Mouse (Mus musculus): ENCODE measurements at regions not wholly inside any gene's neighbourhood (a gene's known extent, or its start where the extent isn't known, plus 50 kb on each side); places are given as distances from the start of the nearest gene placed in this dataset.
"Not testable (repeated sequence)": the region's sequence is repeated elsewhere in the genome, so short reads cannot be mapped to it uniquely, and the experiment has no call there.

- no peak overlapping the region for H3K27ac ChIP-seq (ENCODE audit: low read depth, low read length)
- ATAC-seq (replicated peaks; ENCODE audit: low FRiP score): no peak
- H3K27me3 ChIP-seq (ENCODE audit: control insufficient read depth, insufficient read depth, low read length): no peaks in the 10 kb centered on the region
- no peak overlapping the region for H3K4me2 ChIP-seq (ENCODE audit: low read depth, low read length, severe bottlenecking)
- H3K4me3 ChIP-seq (ENCODE audit: low read depth, low read length): no peak overlapping the region
- DNase-seq (ENCODE audit: low spot score): peak; percentile 25
- no peaks in the 10 kb centered on the region for H3K4me1 ChIP-seq (replicated peaks; ENCODE audit: control insufficient read depth, insufficient read depth, low read length)
- H3K9ac ChIP-seq (ENCODE audit: low read length): no peak overlapping the region
- no peaks in the 10 kb centered on the region for H3K9me3 ChIP-seq (ENCODE audit: control insufficient read depth, low read length)
- no peaks in the 10 kb centered on the region for H3K36me3 ChIP-seq (ENCODE audit: control insufficient read depth, insufficient read depth, low read length)
- 83% methylated on average over 11 of the region's 11 CpGs for WGBS
Observed at GRCm38 (mm10) chr1:152231717-152232202, 141.8 kb upstream of the 1700025G04Rik start.

- ATAC-seq (replicated peaks; ENCODE audit: low FRiP score): no peak
- 87% methylated on average over 2 of the region's 2 CpGs for WGBS
- Histone ChIP-seq H3K4me1 (replicated peaks; ENCODE audit: control insufficient read depth, insufficient read depth, low read length) (no peaks in the 10 kb centered on the region), H3K4me3 (ENCODE audit: low read depth, low read length) (no peak overlapping the region), H3K4me2 (ENCODE audit: low read depth, low read length, severe bottlenecking) (no peak overlapping the region), H3K27ac (ENCODE audit: low read depth, low read length) (no peak overlapping the region), H3K27me3 (ENCODE audit: control insufficient read depth, insufficient read depth, low read length) (no peaks in the 10 kb centered on the region), H3K36me3 (ENCODE audit: control insufficient read depth, insufficient read depth, low read length) (no peaks in the 10 kb centered on the region), H3K9me3 (ENCODE audit: control insufficient read depth, low read length) (no peaks in the 10 kb centered on the region), H3K9ac (ENCODE audit: low read length) (no peak overlapping the region)
- DNase-seq (ENCODE audit: low spot score): no peak
Observed at GRCm38 (mm10) chr1:152229709-152230108, 139.8 kb upstream of the 1700025G04Rik start.

GRCm38 (mm10) chr1:152226049-152226448 is 136.1 kb upstream of the 1700025G04Rik start:
- no peak overlapping the region for H3K4me2 ChIP-seq (ENCODE audit: low read depth, low read length, severe bottlenecking)
- H3K9me3 ChIP-seq (ENCODE audit: control insufficient read depth, low read length): no peaks in the 10 kb centered on the region
- no peaks in the 10 kb centered on the region for H3K4me1 ChIP-seq (replicated peaks; ENCODE audit: control insufficient read depth, insufficient read depth, low read length)
- H3K27me3 ChIP-seq (ENCODE audit: control insufficient read depth, insufficient read depth, low read length): no peaks in the 10 kb centered on the region
- H3K9ac ChIP-seq (ENCODE audit: low read length): no peak overlapping the region
- H3K36me3 ChIP-seq (ENCODE audit: control insufficient read depth, insufficient read depth, low read length): no peaks in the 10 kb centered on the region
- no peak overlapping the region for H3K4me3 ChIP-seq (ENCODE audit: low read depth, low read length)
- H3K27ac ChIP-seq (ENCODE audit: low read depth, low read length): no peak overlapping the region
- 94% methylated on average over 3 of the region's 3 CpGs for WGBS
- DNase-seq (ENCODE audit: low spot score) (no peak), ATAC-seq (replicated peaks; ENCODE audit: low FRiP score) (no peak)

DNA sequence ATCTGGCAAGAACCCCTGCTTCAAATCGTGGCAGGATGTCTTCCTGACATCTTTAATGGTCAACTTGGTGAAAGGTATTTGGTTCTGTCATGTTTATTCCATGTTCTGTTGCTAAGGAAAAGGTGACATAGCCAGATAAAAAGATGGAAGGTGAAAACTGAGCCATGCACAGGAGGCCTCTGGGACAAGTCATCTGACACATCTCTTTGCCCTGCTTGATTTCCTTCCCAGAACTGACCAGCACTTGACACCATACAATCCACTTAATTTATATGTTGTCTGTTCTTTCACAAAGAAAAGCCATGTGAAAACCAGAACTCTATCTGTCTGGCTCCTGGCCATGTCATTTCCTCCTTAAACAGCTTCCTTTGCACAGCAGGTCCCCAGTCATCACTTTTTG is 133.7 kb upstream of the 1700025G04Rik start:
- H3K9me3 ChIP-seq (ENCODE audit: control insufficient read depth, low read length): no peaks in the 10 kb centered on the region
- no peak for ATAC-seq (replicated peaks; ENCODE audit: low FRiP score)
- no peaks in the 10 kb centered on the region for H3K27me3 ChIP-seq (ENCODE audit: control insufficient read depth, insufficient read depth, low read length)
- H3K4me1 ChIP-seq (replicated peaks; ENCODE audit: control insufficient read depth, insufficient read depth, low read length): no peaks in the 10 kb centered on the region
- H3K27ac ChIP-seq (ENCODE audit: low read depth, low read length): no peak overlapping the region
- no peak for DNase-seq (ENCODE audit: low spot score)
- 56% methylated on average over 1 of the region's 1 CpGs for WGBS
- H3K36me3 ChIP-seq (ENCODE audit: control insufficient read depth, insufficient read depth, low read length): no peaks in the 10 kb centered on the region
- no peak overlapping the region for H3K9ac ChIP-seq (ENCODE audit: low read length)
- H3K4me3 ChIP-seq (ENCODE audit: low read depth, low read length): no peak overlapping the region
- no peak overlapping the region for H3K4me2 ChIP-seq (ENCODE audit: low read depth, low read length, severe bottlenecking)

DNA sequence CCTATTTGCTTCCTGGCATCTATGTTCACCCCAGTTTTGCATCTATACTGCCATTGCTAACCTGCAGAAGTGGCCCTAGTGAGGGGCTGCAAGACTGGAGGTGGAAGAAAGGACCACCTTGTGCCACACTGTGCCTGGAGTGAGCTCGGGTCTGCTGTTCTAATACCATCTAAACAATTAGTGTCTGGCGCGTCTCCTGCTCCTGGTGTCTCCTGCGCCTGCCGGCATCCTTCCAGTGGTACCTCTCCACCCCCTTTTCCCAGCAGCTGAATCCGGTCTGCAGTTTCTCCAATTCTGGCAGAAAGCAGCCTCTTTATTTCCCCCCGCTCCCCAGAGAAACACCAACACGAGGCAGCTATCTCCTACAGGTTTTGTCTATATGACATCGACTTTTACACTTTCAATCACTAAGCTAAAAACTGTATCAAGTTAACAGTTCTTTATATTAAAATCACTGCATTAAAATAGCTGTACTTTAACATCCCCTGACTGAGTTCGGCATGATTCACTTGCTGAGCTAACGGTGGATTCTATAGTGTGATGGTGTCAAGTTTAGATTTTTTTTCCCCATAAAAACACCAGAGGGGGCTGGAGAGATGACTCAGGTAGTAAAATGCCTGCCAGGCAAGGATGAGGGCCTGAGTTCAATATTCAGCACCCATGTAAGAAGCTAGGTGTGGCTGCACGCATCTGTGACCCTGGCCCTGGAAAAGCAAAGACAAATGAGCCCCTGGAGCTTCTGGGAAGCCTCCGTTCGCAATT is 131.1 kb upstream of the 1700025G04Rik start:
- 88% methylated on average over 14 of the region's 14 CpGs for WGBS
- no peaks in the 10 kb centered on the region for H3K4me1 ChIP-seq (replicated peaks; ENCODE audit: control insufficient read depth, insufficient read depth, low read length)
- no peak overlapping the region for H3K4me2 ChIP-seq (ENCODE audit: low read depth, low read length, severe bottlenecking)
- peak; percentile 35 for DNase-seq (ENCODE audit: low spot score)
- ATAC-seq (replicated peaks; ENCODE audit: low FRiP score): no peak
- H3K9me3 ChIP-seq (ENCODE audit: control insufficient read depth, low read length): no peaks in the 10 kb centered on the region
- no peak overlapping the region for H3K27ac ChIP-seq (ENCODE audit: low read depth, low read length)
- H3K4me3 ChIP-seq (ENCODE audit: low read depth, low read length): no peak overlapping the region
- no peaks in the 10 kb centered on the region for H3K36me3 ChIP-seq (ENCODE audit: control insufficient read depth, insufficient read depth, low read length)
- H3K9ac ChIP-seq (ENCODE audit: low read length): no peak overlapping the region
- no peaks in the 10 kb centered on the region for H3K27me3 ChIP-seq (ENCODE audit: control insufficient read depth, insufficient read depth, low read length)

DNA sequence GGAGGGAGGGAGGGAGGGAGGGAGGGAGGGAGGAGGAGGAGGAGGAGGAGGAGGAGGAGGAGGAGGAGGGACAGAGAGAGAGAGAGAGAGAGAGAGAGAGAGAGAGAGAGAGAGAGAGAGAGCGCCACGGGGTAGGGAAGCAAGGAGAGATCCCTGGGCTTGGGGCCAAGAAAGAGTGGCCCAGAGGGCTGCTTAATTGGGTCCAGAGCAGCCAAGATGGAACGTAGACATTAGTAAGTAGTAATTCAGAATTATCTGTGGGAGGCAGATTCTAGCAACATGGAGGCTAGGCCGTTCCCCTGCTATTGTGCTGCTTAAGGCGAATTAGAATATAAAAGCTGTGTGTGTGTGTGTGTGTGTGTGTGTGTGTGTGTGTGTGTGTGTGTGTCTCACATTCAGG is 129.8 kb upstream of the 1700025G04Rik start:
- WGBS: 84% methylated on average over 5 of the region's 5 CpGs
- H3K36me3 ChIP-seq (ENCODE audit: control insufficient read depth, insufficient read depth, low read length); H3K4me1 ChIP-seq (replicated peaks; ENCODE audit: control insufficient read depth, insufficient read depth, low read length); DNase-seq (ENCODE audit: low spot score); H3K9me3 ChIP-seq (ENCODE audit: control insufficient read depth, low read length); H3K9ac ChIP-seq (ENCODE audit: low read length); H3K4me2 ChIP-seq (ENCODE audit: low read depth, low read length, severe bottlenecking); H3K27me3 ChIP-seq (ENCODE audit: control insufficient read depth, insufficient read depth, low read length); ATAC-seq (replicated peaks; ENCODE audit: low FRiP score); H3K27ac ChIP-seq (ENCODE audit: low read depth, low read length); H3K4me3 ChIP-seq (ENCODE audit: low read depth, low read length): not testable (repeated sequence)

GRCm38 (mm10) chr1:152217404-152217803 is 127.5 kb upstream of the 1700025G04Rik start:
- H3K4me3 ChIP-seq (ENCODE audit: low read depth, low read length): no peak overlapping the region
- WGBS: 79% methylated on average over 4 of the region's 4 CpGs
- H3K27me3 ChIP-seq (ENCODE audit: control insufficient read depth, insufficient read depth, low read length): no peaks in the 10 kb centered on the region
- H3K27ac ChIP-seq (ENCODE audit: low read depth, low read length): no peak overlapping the region
- no peaks in the 10 kb centered on the region for H3K9me3 ChIP-seq (ENCODE audit: control insufficient read depth, low read length)
- DNase-seq (ENCODE audit: low spot score) (no peak), ATAC-seq (replicated peaks; ENCODE audit: low FRiP score) (no peak)
- H3K36me3 ChIP-seq (ENCODE audit: control insufficient read depth, insufficient read depth, low read length): no peaks in the 10 kb centered on the region
- H3K4me2 ChIP-seq (ENCODE audit: low read depth, low read length, severe bottlenecking): no peak overlapping the region
- H3K9ac ChIP-seq (ENCODE audit: low read length): no peak overlapping the region
- H3K4me1 ChIP-seq (replicated peaks; ENCODE audit: control insufficient read depth, insufficient read depth, low read length): no peaks in the 10 kb centered on the region

DNA sequence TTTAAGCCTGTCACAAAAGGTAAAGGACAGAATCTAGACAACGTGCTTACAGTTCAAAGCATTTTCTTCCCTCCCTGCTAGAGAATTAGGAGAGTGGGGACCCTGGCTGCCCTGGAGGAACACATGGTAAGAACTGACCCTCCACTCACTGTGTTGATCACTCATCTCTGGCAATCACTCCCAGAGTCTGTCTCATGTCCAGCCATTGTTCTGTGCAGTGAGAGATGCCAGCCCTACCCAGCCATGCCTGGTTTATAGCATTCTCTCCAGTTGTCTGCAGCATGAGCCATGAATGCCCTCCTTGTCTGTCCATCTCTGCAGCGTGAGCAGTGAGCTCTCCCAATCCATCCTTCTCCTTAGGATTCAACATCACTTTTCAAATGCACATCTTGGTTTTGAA is 124.5 kb upstream of the 1700025G04Rik start:
- Histone ChIP-seq H3K27me3 (ENCODE audit: control insufficient read depth, insufficient read depth, low read length) (no peaks in the 10 kb centered on the region), H3K4me3 (ENCODE audit: low read depth, low read length) (no peak overlapping the region), H3K9me3 (ENCODE audit: control insufficient read depth, low read length) (no peaks in the 10 kb centered on the region), H3K36me3 (ENCODE audit: control insufficient read depth, insufficient read depth, low read length) (no peaks in the 10 kb centered on the region), H3K9ac (ENCODE audit: low read length) (no peak overlapping the region), H3K4me2 (ENCODE audit: low read depth, low read length, severe bottlenecking) (no peak overlapping the region), H3K27ac (ENCODE audit: low read depth, low read length) (no peak overlapping the region), H3K4me1 (replicated peaks; ENCODE audit: control insufficient read depth, insufficient read depth, low read length) (no peaks in the 10 kb centered on the region)
- WGBS: 83% methylated on average over 2 of the region's 2 CpGs
- no peak for ATAC-seq (replicated peaks; ENCODE audit: low FRiP score)
- DNase-seq (ENCODE audit: low spot score): no peak

- Histone ChIP-seq H3K27me3 (ENCODE audit: control insufficient read depth, insufficient read depth, low read length) (no peaks in the 10 kb centered on the region), H3K9me3 (ENCODE audit: control insufficient read depth, low read length) (no peaks in the 10 kb centered on the region), H3K27ac (ENCODE audit: low read depth, low read length) (no peak overlapping the region), H3K4me2 (ENCODE audit: low read depth, low read length, severe bottlenecking) (no peak overlapping the region), H3K4me3 (ENCODE audit: low read depth, low read length) (no peak overlapping the region), H3K36me3 (ENCODE audit: control insufficient read depth, insufficient read depth, low read length) (no peaks in the 10 kb centered on the region), H3K9ac (ENCODE audit: low read length) (no peak overlapping the region), H3K4me1 (replicated peaks; ENCODE audit: control insufficient read depth, insufficient read depth, low read length) (no peaks in the 10 kb centered on the region)
- ATAC-seq (replicated peaks; ENCODE audit: low FRiP score) (no peak), DNase-seq (ENCODE audit: low spot score) (no peak)
- 70% methylated on average over 2 of the region's 2 CpGs for WGBS
Observed at GRCm38 (mm10) chr1:152203187-152203586, 113.3 kb upstream of the 1700025G04Rik start.
